Mouse (Mus musculus) liver, embryonic 14.5 days (tissue): ENCODE data around the gene Cux2. TPM values are rescaled to one million over a fixed set of nuclear protein-coding genes. Genes with fewer than 3 reads are reported as not detected.

Experiments
- ATAC-seq: fragments of 200-750 bp; cut with Nextera tagmentation; 2 replicates; pipeline ENCODE4 v1.8.0; 2017; ENCODE audit warnings: moderate number of reproducible peaks, mild to moderate bottlenecking, moderate library complexity; ENCODE audit not compliant: insufficient read depth
- DNase-seq, 3 experiments: peaks; one replicate each; pipeline ENCODE4 v3.0.0-alpha.2; 2012 to 2013; ENCODE audit warnings: low read depth in 3 of 3, low spot score in 3 of 3
- H3K27ac ChIP-seq: fragments of 300-500 bp; sonication (generic); 2 replicates; pipeline ENCODE4 v1.5.1; 2014; ENCODE audit warnings: moderate library complexity, mild to moderate bottlenecking, control low read depth, inconsistent platforms
- H3K27me3 ChIP-seq: fragments of 300-500 bp; sonication (generic); 2 replicates; pipeline ENCODE4 v1.6.1; 2014; ENCODE audit warnings: mild to moderate bottlenecking, low read length, moderate library complexity; ENCODE audit not compliant: control insufficient read depth, insufficient read depth
- H3K36me3 ChIP-seq: fragments of 300-500 bp; sonication (generic); replicated peaks from 2 replicates; pipeline ENCODE4 v1.6.1; 2014; ENCODE audit warnings: low read depth; ENCODE audit not compliant: control insufficient read depth, insufficient read depth
- H3K4me1 ChIP-seq, 2 experiments: fragments of 200-500 bp in 1 of 2; fragments of 300-500 bp in 1 of 2; sonication (generic) in 1 of 2; replicated peaks; 2 replicates each; pipeline ENCODE4 v1.6.1; 2012 to 2014; ENCODE audit warnings: antibody characterized with exemption in 1 of 2, inconsistent platforms in 1 of 2, low read length in 1 of 2; ENCODE audit not compliant: control insufficient read depth in 2 of 2, insufficient read depth in 2 of 2
- H3K4me2 ChIP-seq: fragments of 300-500 bp; sonication (generic); 2 replicates; pipeline ENCODE4 v1.6.1; 2014; ENCODE audit warnings: low read depth, mild to moderate bottlenecking, control low read depth, moderate library complexity
- H3K4me3 ChIP-seq, 2 experiments: fragments of 200-500 bp in 1 of 2; fragments of 300-500 bp in 1 of 2; sonication (generic) in 1 of 2; 2 replicates each; pipeline ENCODE4 v1.5.1; 2012 to 2014; ENCODE audit warnings: low read depth in 2 of 2, low read length in 2 of 2, mild to moderate bottlenecking in 2 of 2, control low read depth in 1 of 2, inconsistent platforms in 1 of 2, moderate library complexity in 1 of 2; ENCODE audit not compliant: insufficient read depth in 1 of 2
- H3K9ac ChIP-seq: fragments of 300-500 bp; sonication (generic); replicated peaks from 2 replicates; pipeline ENCODE4 v1.6.1; 2014; ENCODE audit warnings: mild to moderate bottlenecking, control low read depth, moderate library complexity
- H3K9me3 ChIP-seq: fragments of 300-500 bp; sonication (generic); 2 replicates; pipeline ENCODE4 v1.6.1; 2016; ENCODE audit warnings: low read length, mixed read lengths; ENCODE audit not compliant: control insufficient read depth
- CTCF ChIP-seq: IDR thresholded peaks from 2 replicates; pipeline ENCODE4 v1.5.1; 2016; ENCODE audit warnings: antibody characterized with exemption, low read depth, control low read depth
- EP300 ChIP-seq: IDR thresholded peaks from 2 replicates; pipeline ENCODE4 v1.6.1; 2016; ENCODE audit warnings: antibody characterized with exemption, low read depth
- WGBS: fragments of 180-500 bp; shearing (Covaris S2); extraction: QIAGEN DNeasy Blood & Tissue Kit; methylation state at CpG from one replicate; pipeline ENCODE4 v1.1.7; 2014; ENCODE audit not compliant: insufficient replicate concordance; 5-methylcytosine and 5-hydroxymethylcytosine counted together
- polyA plus RNA-seq, 2 experiments: library from polyadenylated mRNA; depleted of rRNA in 1 of 2; stranded (reverse) in 1 of 2; unstranded in 1 of 2; fragments of >200 nt; fragmentation: Nextera tagmentation in 1 of 2; extraction: Ambion mirVana in 1 of 2; gene quantifications; 2 replicates each; pipeline versions ENCODE4 v1.2.1 to v1.2.3; 2012 to 2014

Gene Cux2
- polyA plus RNA-seq, 2 experiments: 1.0 to 1.4 TPM

DNA sequence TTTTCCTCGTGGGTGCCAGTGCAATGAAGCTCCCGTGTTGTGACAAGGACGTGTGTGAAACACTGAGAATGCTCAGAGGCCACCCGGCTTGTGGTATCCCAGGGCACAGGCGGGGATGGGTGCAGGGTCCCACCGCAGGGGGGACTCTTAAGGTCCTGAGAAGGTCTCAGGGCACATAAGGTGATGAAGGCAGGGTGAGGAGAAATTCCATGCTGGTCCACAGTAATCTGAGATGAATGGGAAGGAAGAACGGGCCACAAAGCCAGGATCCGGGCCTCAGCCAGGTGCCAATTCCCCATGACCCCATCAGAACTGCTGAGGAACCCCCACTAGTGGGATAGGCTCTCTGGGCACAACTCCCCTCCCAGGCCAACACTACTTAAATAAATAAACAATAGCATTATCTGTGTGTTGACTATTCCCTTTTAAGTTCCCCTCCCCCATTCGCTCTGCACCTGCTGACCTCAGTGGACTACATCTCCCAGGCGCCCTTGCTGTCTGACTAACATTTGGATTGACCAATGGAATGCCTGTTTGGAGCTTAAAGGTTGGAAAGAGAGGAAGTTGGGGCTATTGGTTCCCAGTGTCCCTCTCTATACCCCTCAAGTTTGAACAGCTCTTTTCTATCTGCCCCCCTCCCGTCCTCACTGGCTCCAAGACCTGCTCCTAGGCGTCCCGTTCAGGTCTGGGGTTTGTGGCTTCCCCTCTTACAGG lies 4.4 kb upstream of the Cux2 start:
- peak overlapping the region; percentile 2; the same call in 1 of the 2 replicates for H3K4me2 ChIP-seq
- TF ChIP-seq CTCF (no peak), EP300 (no peak)
- no peaks in the 10 kb centered on the region for H3K36me3 ChIP-seq
- H3K9ac ChIP-seq: no peak overlapping the region
- H3K27ac ChIP-seq: no peak overlapping the region
- WGBS: 28% methylated on average over 13 of the region's 13 CpGs
- peaks cover 0 to 4% of the 10 kb centered on the region in 2 experiments; a peak in 1 of 4 replicates for H3K4me1 ChIP-seq
- no peak for DNase-seq
- H3K4me3 ChIP-seq: no peak overlapping the region
- no peaks in the 10 kb centered on the region for H3K9me3 ChIP-seq
- peaks cover 15% of the 10 kb centered on the region for H3K27me3 ChIP-seq
- peak; percentile 47; the same call in 1 of the 2 replicates for ATAC-seq

DNA sequence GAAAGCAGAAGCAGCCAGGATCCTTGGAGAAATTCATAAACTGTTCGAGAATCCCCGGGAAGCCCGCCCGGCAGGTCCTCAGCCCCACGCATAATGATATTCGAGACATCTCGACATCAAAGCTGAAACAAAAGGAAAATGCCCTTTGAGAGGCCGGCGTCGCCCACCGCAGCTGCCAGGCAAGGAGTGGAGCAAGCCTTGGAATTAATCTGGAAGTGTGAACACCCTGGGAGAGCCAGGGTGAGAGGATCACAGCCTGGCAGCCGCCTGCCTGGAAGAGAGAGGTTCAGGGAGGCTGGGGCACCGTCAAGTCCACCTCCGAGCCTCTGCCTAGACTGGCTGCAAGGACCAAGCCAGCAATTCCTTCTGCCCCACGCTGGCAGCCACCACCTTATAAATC lies 3.7 kb upstream of the Cux2 start:
- ATAC-seq: no peak
- TF ChIP-seq CTCF (no peak), EP300 (no peak)
- no peak overlapping the region for H3K4me2 ChIP-seq
- H3K9ac ChIP-seq: no peak overlapping the region
- H3K4me3 ChIP-seq: no peak overlapping the region
- DNase-seq: no peak
- WGBS: 35% methylated on average over 15 of the region's 15 CpGs
- H3K27ac ChIP-seq: no peak overlapping the region
- no peaks in the 10 kb centered on the region for H3K9me3 ChIP-seq
- H3K27me3 ChIP-seq: peaks cover 22% of the 10 kb centered on the region
- H3K36me3 ChIP-seq: no peaks in the 10 kb centered on the region
- H3K4me1 ChIP-seq: peaks cover 0 to 4% of the 10 kb centered on the region in 2 experiments; a peak in 1 of 4 replicates

DNA sequence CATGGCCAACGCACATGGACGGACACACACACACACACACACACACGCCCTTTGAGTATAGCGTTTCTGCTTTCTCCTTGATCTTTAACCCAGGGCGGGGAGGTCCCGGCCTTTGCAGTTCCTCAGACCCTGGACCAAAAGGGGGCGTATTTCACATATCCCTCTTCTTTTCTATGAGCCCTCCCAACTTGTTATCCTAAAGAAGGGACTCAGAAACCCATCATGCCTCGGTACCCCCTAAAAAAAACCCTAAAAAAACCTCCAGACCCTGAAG lies 867 bp upstream of the Cux2 start:
- ATAC-seq (no peak), DNase-seq (no peak)
- peaks cover 0 to 4% of the 10 kb centered on the region in 2 experiments; a peak in 1 of 4 replicates for H3K4me1 ChIP-seq
- no peak overlapping the region for H3K9ac ChIP-seq
- no peaks in the 10 kb centered on the region for H3K9me3 ChIP-seq
- H3K4me2 ChIP-seq: peak overlapping the region; percentile 65
- H3K27ac ChIP-seq: no peak overlapping the region
- peaks cover 41% of the 10 kb centered on the region for H3K27me3 ChIP-seq
- 9% methylated on average over 8 of the region's 8 CpGs for WGBS
- no peaks in the 10 kb centered on the region for H3K36me3 ChIP-seq
- no peak for TF ChIP-seq CTCF
- TF ChIP-seq EP300: no peak
- H3K4me3 ChIP-seq: no peak overlapping the region

DNA sequence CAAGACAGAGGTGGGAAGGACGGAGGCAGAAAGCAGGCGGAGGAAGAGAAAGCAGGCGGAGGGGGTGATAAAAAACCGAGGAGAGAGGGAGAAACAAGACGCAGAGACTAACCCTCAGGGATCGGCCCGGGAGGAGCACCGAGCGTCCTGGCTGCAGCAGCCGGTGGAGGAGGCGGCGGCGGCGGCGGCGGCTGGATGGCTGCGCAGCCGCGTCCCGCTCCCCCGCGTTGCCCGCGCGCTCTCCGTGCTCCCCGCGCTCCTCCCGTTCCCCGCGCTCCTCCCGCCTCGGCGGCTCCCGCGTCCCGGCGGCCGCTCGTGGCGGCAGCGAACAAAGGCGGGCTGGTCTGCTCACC lies 262 bp downstream of the Cux2 start:
- peak; percentile 8; the same call in 1 of the 2 replicates for ATAC-seq
- no peak for DNase-seq
- Histone ChIP-seq H3K9me3 (no peaks in the 10 kb centered on the region), H3K9ac (no peak overlapping the region), H3K4me3 (peak overlapping the region; percentile 54 to 62), H3K4me1 (peaks cover 0 to 4% of the 10 kb centered on the region in 2 experiments; a peak in 1 of 4 replicates), H3K27me3 (peaks cover 41% of the 10 kb centered on the region), H3K27ac (no peak overlapping the region), H3K36me3 (no peaks in the 10 kb centered on the region), H3K4me2 (peak overlapping the region; percentile 65)
- WGBS: under 1% methylated on average over 20 of the region's 43 CpGs
- TF ChIP-seq CTCF (no peak), EP300 (no peak)

DNA sequence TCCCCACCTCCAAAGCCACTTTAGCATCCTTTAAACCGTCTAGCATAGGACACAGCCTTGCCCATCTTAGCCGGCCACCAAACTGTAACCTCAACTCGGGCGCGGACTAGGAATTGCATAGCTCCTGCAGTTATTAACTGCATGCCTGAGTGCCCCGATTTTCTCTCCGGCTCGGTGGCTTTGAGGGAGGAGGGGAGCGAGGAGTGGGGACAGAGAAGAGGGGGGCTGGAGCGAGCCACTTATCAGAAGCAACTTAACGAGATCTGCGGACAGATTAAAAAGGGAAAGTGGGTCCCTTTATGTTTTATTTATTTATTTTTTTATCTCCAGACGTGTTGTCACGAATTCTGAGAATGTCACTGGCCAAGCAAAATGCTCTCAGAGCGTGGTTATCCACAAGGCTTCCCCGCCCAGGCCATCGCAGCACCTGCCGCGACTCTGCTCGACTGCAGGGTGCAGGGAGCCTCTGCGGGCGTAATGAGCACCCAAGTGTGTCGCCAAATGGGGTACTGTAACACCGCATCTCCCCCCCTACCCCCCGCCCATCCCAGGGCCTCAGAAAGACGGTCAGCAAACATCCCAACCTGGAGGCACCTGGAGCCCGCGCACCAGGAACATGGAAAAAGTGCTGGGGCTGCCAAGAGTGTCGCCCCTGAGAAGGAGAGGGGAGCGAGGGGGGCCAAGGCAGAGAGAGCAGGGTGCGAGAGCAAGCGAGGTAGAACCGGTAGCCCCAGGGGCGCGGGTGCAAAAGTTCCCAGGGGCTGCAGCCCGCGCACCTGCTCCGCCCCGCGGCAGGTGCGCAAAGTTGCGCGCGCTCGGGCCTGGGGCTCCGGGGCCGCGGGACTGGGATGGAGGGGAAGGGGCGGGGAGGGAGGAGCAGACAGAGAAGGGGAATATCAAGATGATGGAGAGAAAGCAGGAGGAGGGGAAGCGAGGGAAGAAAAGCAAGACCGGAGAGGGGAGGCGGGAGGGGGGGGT lies 927 bp downstream of the Cux2 start:
- no peaks in the 10 kb centered on the region for H3K9me3 ChIP-seq
- H3K4me1 ChIP-seq: peaks cover 0 to 4% of the 10 kb centered on the region in 2 experiments; a peak in 1 of 4 replicates
- H3K27me3 ChIP-seq: peaks cover 41% of the 10 kb centered on the region
- no peaks in the 10 kb centered on the region for H3K36me3 ChIP-seq
- TF ChIP-seq EP300 (no peak), CTCF (no peak)
- H3K27ac ChIP-seq: no peak overlapping the region
- H3K4me2 ChIP-seq: peak overlapping the region; percentile 65
- peak overlapping the region; percentile 54 to 62; a peak in 3 of 4 replicates for H3K4me3 ChIP-seq
- DNase-seq: no peak
- ATAC-seq: no peak
- H3K9ac ChIP-seq: no peak overlapping the region
- 2% methylated on average over 52 of the region's 52 CpGs for WGBS
